Mouse (Mus musculus): ENCODE data around the gene Ggt6. TPM values are rescaled to one million over a fixed set of nuclear protein-coding genes. Genes with fewer than 3 reads are reported as not detected.

Ggt6 gene
- total and polyA plus RNA-seq, 3 experiments = 0.04 TPM; not detected in 2

DNA sequence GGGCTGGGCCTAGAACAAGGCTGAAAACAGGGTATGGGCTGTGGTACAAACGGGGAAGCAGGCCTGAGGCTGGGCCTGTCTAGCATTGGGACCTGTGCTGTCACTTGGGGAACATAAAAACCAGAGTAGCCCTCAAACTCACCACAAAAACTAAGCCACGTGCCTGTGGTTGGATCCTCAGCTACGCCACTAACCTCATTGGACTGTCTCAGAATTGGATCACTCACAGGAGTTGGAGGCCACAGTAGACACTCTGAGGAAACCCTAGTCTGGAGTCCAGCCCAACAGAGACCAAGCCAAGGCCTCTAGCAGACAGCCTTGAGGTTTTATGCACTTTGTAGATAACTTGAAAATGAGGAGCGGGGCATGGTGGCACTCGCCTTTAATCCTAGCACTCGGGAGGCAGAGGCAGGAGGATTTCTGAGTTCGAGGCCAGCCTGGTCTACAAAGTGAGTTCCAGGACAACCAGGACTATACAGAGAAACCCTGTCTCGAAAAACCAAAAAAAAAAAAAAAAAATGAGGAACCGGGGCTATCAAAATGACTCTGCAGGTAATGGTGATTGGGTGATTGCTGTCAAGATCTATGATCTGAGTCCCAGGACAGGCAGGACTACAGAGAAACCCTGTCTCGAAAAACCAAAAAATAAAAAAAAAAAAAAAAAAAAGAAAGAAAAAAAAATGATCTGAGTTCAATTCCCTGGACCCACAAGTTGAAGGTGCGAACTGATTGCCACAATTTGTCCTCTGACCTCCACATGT, 13.6 kb upstream of the Ggt6 start:
- Histone ChIP-seq H3K9me3 (replicated peaks; ENCODE audit: insufficient read depth, low read length) (no peaks in the 10 kb centered on the region), H3K4me1 (ENCODE audit: control insufficient read depth in 1 of 2, insufficient read depth in 2 of 2, low read length in 2 of 2) (peaks cover 4 to 16% of the 10 kb centered on the region in 2 experiments), H3K27me3 (ENCODE audit: control insufficient read depth in 1 of 2, insufficient read depth in 2 of 2, low read length in 2 of 2) (no peaks in the 10 kb centered on the region), H3K27ac (ENCODE audit: control insufficient read depth, low read depth, low read length) (peak overlapping the region; percentile 0; the same call in 1 of the 2 replicates), H3K9ac (ENCODE audit: control insufficient read depth, low read depth, low read length, poor library complexity, severe bottlenecking) (no peak overlapping the region), H3K79me2 (ENCODE audit: control insufficient read depth, insufficient read depth, low read length, poor library complexity) (no peaks in the 10 kb centered on the region), H3K36me3 (ENCODE audit: control insufficient read depth in 1 of 2, insufficient read depth in 2 of 2, low read length in 2 of 2) (peaks cover 0 to 6% of the 10 kb centered on the region in 2 experiments; a peak in 2 of 4 replicates), H3K4me3 (ENCODE audit: control insufficient read depth in 1 of 2, insufficient read depth in 1 of 2, low read depth in 2 of 2, low read length in 2 of 2) (no peak overlapping the region)
- TF ChIP-seq ZMIZ1 (IDR thresholded peaks at IDR 0.05; ENCODE audit: low read depth, low read length) (no peak), BHLHE40 (IDR thresholded peaks at IDR 0.05; ENCODE audit: borderline replicate concordance, low read depth, low read length) (peak; percentile 48; the same call in 1 of the 2 replicates), E2F4 (IDR thresholded peaks at IDR 0.05; ENCODE audit: borderline replicate concordance, low read depth, low read length) (no peak), HCFC1 (IDR thresholded peaks at IDR 0.05; ENCODE audit: low read depth, low read length) (no peak), RCOR1 (IDR thresholded peaks at IDR 0.05; ENCODE audit: low read depth, low read length) (no peak), MXI1 (IDR thresholded peaks at IDR 0.05; ENCODE audit: low read depth, low read length) (0 out of 2 replicates have a peak, but pooled peaks have one; percentile 18), ZNF384 (IDR thresholded peaks at IDR 0.05; ENCODE audit: low read depth, low read length) (peak; percentile 84), ZKSCAN1 (IDR thresholded peaks at IDR 0.05; ENCODE audit: low read depth, low read length) (no peak), GATA1 (IDR thresholded peaks at IDR 0.05; ENCODE audit: low read depth, low read length) (no peak), NELFE (IDR thresholded peaks at IDR 0.05; ENCODE audit: low read depth, low read length) (no peak), MAX (IDR thresholded peaks at IDR 0.05; ENCODE audit: low read length) (0 out of 2 replicates have a peak, but pooled peaks have one; percentile 18)
- DNase-seq (ENCODE audit: low read depth, low spot score) = peak; percentile 45

DNA sequence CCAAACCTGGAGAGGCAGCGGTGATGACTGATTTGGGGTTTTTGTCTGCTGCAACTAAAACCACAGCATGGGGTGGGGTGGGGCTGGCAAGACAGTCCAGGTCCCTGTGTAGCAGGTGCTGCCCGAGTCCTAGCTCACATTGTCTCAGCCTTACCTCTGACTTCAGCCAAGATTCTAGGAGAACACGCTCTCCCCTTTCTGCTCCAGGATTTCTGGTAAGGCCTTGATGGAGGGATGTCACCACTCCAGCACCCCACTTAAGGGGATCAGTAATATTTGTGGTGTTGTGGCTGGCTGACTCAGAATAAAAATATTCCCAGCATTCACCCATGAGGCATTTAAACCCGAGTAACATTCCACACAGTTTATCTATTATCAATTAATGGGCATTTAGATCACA, 11.6 kb upstream of the Ggt6 start:
- TF ChIP-seq MXI1 (IDR thresholded peaks at IDR 0.05; ENCODE audit: low read depth, low read length) = no peak
- TF ChIP-seq ETS1 (IDR thresholded peaks at IDR 0.05; ENCODE audit: low read depth, low read length) = no peak
- no peak for TF ChIP-seq USF1 (IDR thresholded peaks at IDR 0.05; ENCODE audit: low read depth, low read length)
- TF ChIP-seq RCOR1 (IDR thresholded peaks at IDR 0.05; ENCODE audit: low read depth, low read length) = no peak
- no peak for TF ChIP-seq ELF1 (IDR thresholded peaks at IDR 0.05; ENCODE audit: low read depth, low read length)
- no peak for TF ChIP-seq TAL1 (IDR thresholded peaks at IDR 0.05; ENCODE audit: low read length)
- TF ChIP-seq UBTF (IDR thresholded peaks at IDR 0.05; ENCODE audit: borderline replicate concordance, insufficient read depth, low read depth, low read length) = no peak
- TF ChIP-seq BHLHE40 (IDR thresholded peaks at IDR 0.05; ENCODE audit: borderline replicate concordance, low read depth, low read length) = no peak
- no peak for TF ChIP-seq E2F4 (IDR thresholded peaks at IDR 0.05; ENCODE audit: borderline replicate concordance, low read depth, low read length)
- TF ChIP-seq MAX (IDR thresholded peaks at IDR 0.05; ENCODE audit: low read length) = no peak
- no peak for TF ChIP-seq CTCF (IDR thresholded peaks at IDR 0.05 in 2 of 3, conservative IDR thresholded peaks at IDR 0.05 in 1 of 3; ENCODE audit: control insufficient read depth in 1 of 3, insufficient read depth in 1 of 3, low read depth in 2 of 3, low read length in 3 of 3, poor library complexity in 1 of 3, severe bottlenecking in 1 of 3)
- no peak for TF ChIP-seq MAFK (IDR thresholded peaks at IDR 0.05; ENCODE audit: borderline replicate concordance, low read depth, low read length)
- no peak for TF ChIP-seq MYB (IDR thresholded peaks at IDR 0.05; ENCODE audit: low read depth, low read length)
- no peak for TF ChIP-seq CHD1 (IDR thresholded peaks at IDR 0.05; ENCODE audit: low read depth, low read length)
- TF ChIP-seq JUND (IDR thresholded peaks at IDR 0.05; ENCODE audit: low read depth, low read length) = no peak
- no peak for TF ChIP-seq MYC (IDR thresholded peaks at IDR 0.05; ENCODE audit: low read depth, low read length)
- no peak for TF ChIP-seq RAD21 (IDR thresholded peaks at IDR 0.05; ENCODE audit: low read depth, low read length)
- no peak for TF ChIP-seq EP300 (IDR thresholded peaks at IDR 0.05; ENCODE audit: low read depth in 1 of 2, low read length in 2 of 2)
- Histone ChIP-seq H3K4me3 (ENCODE audit: control insufficient read depth in 1 of 2, insufficient read depth in 1 of 2, low read depth in 2 of 2, low read length in 2 of 2) (no peak overlapping the region), H3K27ac (ENCODE audit: control insufficient read depth, low read depth, low read length) (no peak overlapping the region)

More for the DNA sequence above, 11.6 kb upstream of the Ggt6 start:
- Histone ChIP-seq H3K4me1 (ENCODE audit: control insufficient read depth in 1 of 2, insufficient read depth in 2 of 2, low read length in 2 of 2) (peaks cover 4 to 16% of the 10 kb centered on the region in 2 experiments), H3K9me3 (replicated peaks; ENCODE audit: insufficient read depth, low read length) (no peaks in the 10 kb centered on the region), H3K79me2 (ENCODE audit: control insufficient read depth, insufficient read depth, low read length, poor library complexity) (no peaks in the 10 kb centered on the region), H3K36me3 (ENCODE audit: control insufficient read depth in 1 of 2, insufficient read depth in 2 of 2, low read length in 2 of 2) (peaks cover 0 to 6% of the 10 kb centered on the region in 2 experiments; a peak in 2 of 4 replicates), H3K27me3 (ENCODE audit: control insufficient read depth in 1 of 2, insufficient read depth in 2 of 2, low read length in 2 of 2) (no peaks in the 10 kb centered on the region), H3K9ac (ENCODE audit: control insufficient read depth, low read depth, low read length, poor library complexity, severe bottlenecking) (no peak overlapping the region)
- DNase-seq (ENCODE audit: low read depth, low spot score) = no peak

All from MEL (cell line).